Mouse (Mus musculus): ENCODE data around the gene Sdccag8. TPM values are rescaled to one million over a fixed set of nuclear protein-coding genes. Genes with fewer than 3 reads are reported as not detected.

Gene Sdccag8
- polyA plus RNA-seq, 1 experiment from 2014 or later: 19.2 TPM

DNA sequence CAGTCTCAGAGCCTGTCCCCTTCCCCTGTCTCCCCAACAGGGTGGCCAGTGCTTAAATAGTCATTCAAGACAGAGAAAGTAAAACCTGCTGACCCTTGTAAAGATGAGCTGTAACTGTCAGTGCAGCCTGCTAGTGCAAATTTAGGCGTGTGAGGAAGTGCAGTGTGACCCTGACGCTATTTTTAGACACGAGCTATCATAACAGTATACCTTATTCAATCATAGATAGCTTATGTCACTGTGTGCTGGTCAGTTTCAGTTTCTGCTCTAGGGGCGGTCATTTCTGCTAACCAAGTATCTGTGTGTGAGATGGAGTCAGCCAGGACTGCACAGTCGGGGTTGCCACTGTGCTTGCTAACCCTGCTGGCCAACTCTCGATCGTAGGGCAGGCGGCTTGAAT is 9.4 kb downstream of the Sdccag8 start:
- no peaks in the 10 kb centered on the region for H3K27me3 ChIP-seq (ENCODE audit: control insufficient read depth, insufficient read depth, low read length)
- ATAC-seq (ENCODE audit: insufficient read depth, low FRiP score, low TSS enrichment) (no peak), DNase-seq (ENCODE audit: low spot score) (no peak)
- no peak overlapping the region for H3K4me3 ChIP-seq (ENCODE audit: low read depth, low read length)
- no peaks in the 10 kb centered on the region for H3K4me1 ChIP-seq (ENCODE audit: control insufficient read depth, insufficient read depth, low read length)
- H3K9ac ChIP-seq (ENCODE audit: low read length): no peak overlapping the region
- 86% methylated on average over 8 of the region's 8 CpGs for WGBS
- no peak overlapping the region for H3K27ac ChIP-seq (ENCODE audit: low read depth, low read length)
- no peaks in the 10 kb centered on the region for H3K9me3 ChIP-seq (ENCODE audit: control insufficient read depth, low read length)
- no peak overlapping the region for H3K4me2 ChIP-seq (ENCODE audit: low read depth)
- no peaks in the 10 kb centered on the region for H3K36me3 ChIP-seq (ENCODE audit: control insufficient read depth, insufficient read depth, low read length)

DNA sequence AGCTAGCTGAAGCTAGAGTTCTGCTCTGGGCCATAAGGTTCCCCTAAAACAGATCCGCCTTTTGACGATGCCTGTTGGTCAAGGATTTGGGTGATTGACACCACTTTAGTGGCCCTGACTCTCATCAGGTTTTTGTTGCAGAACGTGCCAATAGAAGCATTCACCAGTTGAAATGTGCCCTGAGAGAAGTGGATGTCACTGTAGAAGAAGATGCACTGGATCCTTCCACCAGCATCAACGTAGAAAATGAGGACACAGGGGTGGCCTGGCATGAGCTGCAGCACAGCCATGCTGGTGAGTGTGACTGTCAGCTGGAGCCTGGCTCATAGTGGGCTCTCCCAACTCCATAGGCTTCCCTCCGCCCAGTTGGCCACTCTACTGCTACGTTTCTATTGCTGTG is 10.2 kb downstream of the Sdccag8 start:
- no peak overlapping the region for H3K27ac ChIP-seq (ENCODE audit: low read depth, low read length)
- H3K4me1 ChIP-seq (ENCODE audit: control insufficient read depth, insufficient read depth, low read length): no peaks in the 10 kb centered on the region
- H3K4me3 ChIP-seq (ENCODE audit: low read depth, low read length): no peak overlapping the region
- H3K27me3 ChIP-seq (ENCODE audit: control insufficient read depth, insufficient read depth, low read length): no peaks in the 10 kb centered on the region
- H3K36me3 ChIP-seq (ENCODE audit: control insufficient read depth, insufficient read depth, low read length): no peaks in the 10 kb centered on the region
- WGBS: 73% methylated on average over 6 of the region's 6 CpGs
- DNase-seq (ENCODE audit: low spot score) (no peak), ATAC-seq (ENCODE audit: insufficient read depth, low FRiP score, low TSS enrichment) (no peak)
- no peaks in the 10 kb centered on the region for H3K9me3 ChIP-seq (ENCODE audit: control insufficient read depth, low read length)
- no peak overlapping the region for H3K4me2 ChIP-seq (ENCODE audit: low read depth)
- no peak overlapping the region for H3K9ac ChIP-seq (ENCODE audit: low read length)

DNA sequence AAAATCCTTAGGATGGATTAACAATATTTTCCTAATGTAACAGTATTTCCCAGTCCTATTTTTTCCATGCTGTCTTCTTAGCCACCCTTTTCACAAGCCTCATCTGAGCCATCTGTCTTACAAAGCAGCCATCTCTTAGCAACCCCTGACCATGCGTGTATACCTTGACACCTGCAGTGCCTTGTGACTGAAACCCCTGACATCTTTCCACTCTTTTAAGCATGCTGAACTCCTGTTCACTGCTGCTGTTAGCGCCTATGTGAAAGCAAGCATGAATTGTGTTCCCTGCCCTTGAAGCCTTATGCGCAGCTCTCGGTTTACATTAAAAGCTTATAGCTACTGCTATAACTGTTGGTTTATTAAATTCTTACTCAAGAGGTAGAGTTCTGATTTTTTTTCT is 10.6 kb downstream of the Sdccag8 start:
- ATAC-seq (ENCODE audit: insufficient read depth, low FRiP score, low TSS enrichment) (no peak), DNase-seq (ENCODE audit: low spot score) (no peak)
- H3K36me3 ChIP-seq (ENCODE audit: control insufficient read depth, insufficient read depth, low read length): no peaks in the 10 kb centered on the region
- H3K4me3 ChIP-seq (ENCODE audit: low read depth, low read length): no peak overlapping the region
- no peaks in the 10 kb centered on the region for H3K27me3 ChIP-seq (ENCODE audit: control insufficient read depth, insufficient read depth, low read length)
- 84% methylated on average over 4 of the region's 4 CpGs for WGBS
- H3K9ac ChIP-seq (ENCODE audit: low read length): no peak overlapping the region
- no peak overlapping the region for H3K27ac ChIP-seq (ENCODE audit: low read depth, low read length)
- no peak overlapping the region for H3K4me2 ChIP-seq (ENCODE audit: low read depth)
- H3K4me1 ChIP-seq (ENCODE audit: control insufficient read depth, insufficient read depth, low read length): no peaks in the 10 kb centered on the region
- no peaks in the 10 kb centered on the region for H3K9me3 ChIP-seq (ENCODE audit: control insufficient read depth, low read length)

DNA sequence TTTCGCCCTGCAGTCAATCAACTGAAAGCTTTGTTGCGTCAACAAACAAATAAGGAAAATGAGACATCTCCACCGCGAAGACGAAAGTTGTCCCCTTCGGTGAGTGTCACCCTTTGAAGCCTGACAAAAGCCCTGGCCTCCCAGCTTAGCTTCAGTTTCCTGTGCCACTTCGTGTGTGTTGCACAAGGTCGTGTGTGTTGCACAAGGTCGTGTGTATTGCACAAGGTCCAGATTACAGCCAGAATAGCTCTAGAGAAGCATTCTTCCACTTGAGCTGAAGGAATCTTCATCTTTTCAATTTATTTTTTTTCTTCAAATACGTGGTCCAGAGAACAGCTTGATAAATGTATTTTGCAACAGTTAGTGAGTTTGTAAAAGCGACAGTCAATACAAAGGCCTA is 11.7 kb downstream of the Sdccag8 start:
- Histone ChIP-seq H3K4me2 (ENCODE audit: low read depth) (no peak overlapping the region), H3K9me3 (ENCODE audit: control insufficient read depth, low read length) (no peaks in the 10 kb centered on the region), H3K4me1 (ENCODE audit: control insufficient read depth, insufficient read depth, low read length) (no peaks in the 10 kb centered on the region), H3K27me3 (ENCODE audit: control insufficient read depth, insufficient read depth, low read length) (no peaks in the 10 kb centered on the region), H3K9ac (ENCODE audit: low read length) (no peak overlapping the region), H3K36me3 (ENCODE audit: control insufficient read depth, insufficient read depth, low read length) (no peaks in the 10 kb centered on the region), H3K4me3 (ENCODE audit: low read depth, low read length) (no peak overlapping the region), H3K27ac (ENCODE audit: low read depth, low read length) (no peak overlapping the region)
- DNase-seq (ENCODE audit: low spot score): no peak
- ATAC-seq (ENCODE audit: insufficient read depth, low FRiP score, low TSS enrichment): no peak
- 89% methylated on average over 11 of the region's 11 CpGs for WGBS

DNA sequence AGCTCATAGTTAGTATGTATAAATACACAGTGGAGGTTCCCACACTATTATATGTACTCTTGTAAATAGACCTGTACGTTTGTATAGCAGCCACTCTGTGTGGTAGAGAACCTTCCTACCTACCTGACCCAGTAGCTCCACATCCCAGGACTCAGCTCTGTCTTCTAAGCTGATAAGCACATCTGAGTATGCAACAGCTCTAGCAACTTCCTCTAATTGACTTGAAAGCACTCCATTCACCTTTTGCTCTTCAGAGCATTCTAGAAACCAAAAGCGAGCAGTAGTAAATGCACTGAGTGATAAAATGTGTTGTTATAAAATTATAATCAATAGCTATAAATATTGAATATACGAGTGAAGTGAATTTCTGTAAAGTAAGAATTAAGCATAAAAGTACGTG is 12.5 kb downstream of the Sdccag8 start:
- no peaks in the 10 kb centered on the region for H3K4me1 ChIP-seq (ENCODE audit: control insufficient read depth, insufficient read depth, low read length)
- no peak overlapping the region for H3K4me2 ChIP-seq (ENCODE audit: low read depth)
- no peaks in the 10 kb centered on the region for H3K9me3 ChIP-seq (ENCODE audit: control insufficient read depth, low read length)
- no peak for DNase-seq (ENCODE audit: low spot score)
- H3K4me3 ChIP-seq (ENCODE audit: low read depth, low read length): no peak overlapping the region
- H3K27me3 ChIP-seq (ENCODE audit: control insufficient read depth, insufficient read depth, low read length): no peaks in the 10 kb centered on the region
- H3K27ac ChIP-seq (ENCODE audit: low read depth, low read length): no peak overlapping the region
- no peak overlapping the region for H3K9ac ChIP-seq (ENCODE audit: low read length)
- WGBS: 86% methylated on average over 4 of the region's 4 CpGs
- H3K36me3 ChIP-seq (ENCODE audit: control insufficient read depth, insufficient read depth, low read length): no peaks in the 10 kb centered on the region
- ATAC-seq (ENCODE audit: insufficient read depth, low FRiP score, low TSS enrichment): no peak

DNA sequence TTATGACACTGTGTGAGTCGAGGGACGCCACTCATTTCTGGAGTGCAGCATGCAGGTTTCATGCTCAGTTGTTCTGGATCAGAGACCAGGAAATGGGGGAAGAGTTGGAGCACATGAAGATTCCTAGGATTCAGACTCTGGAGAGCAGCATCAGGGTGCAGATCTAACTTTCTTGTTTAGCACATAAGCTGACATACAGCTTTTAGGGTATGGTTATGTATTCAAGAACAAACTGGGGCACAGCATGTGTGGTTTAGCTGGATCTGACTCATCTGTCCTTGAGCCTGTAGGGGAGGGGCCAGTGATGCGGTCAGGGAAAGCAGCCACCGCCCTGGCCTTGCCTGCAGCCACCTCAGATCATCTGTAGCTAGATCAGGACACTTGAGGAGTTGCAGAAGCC is 12.9 kb downstream of the Sdccag8 start:
- 77% methylated on average over 4 of the region's 4 CpGs for WGBS
- Histone ChIP-seq H3K4me3 (ENCODE audit: low read depth, low read length) (no peak overlapping the region), H3K9ac (ENCODE audit: low read length) (no peak overlapping the region), H3K27ac (ENCODE audit: low read depth, low read length) (no peak overlapping the region), H3K4me2 (ENCODE audit: low read depth) (no peak overlapping the region), H3K4me1 (ENCODE audit: control insufficient read depth, insufficient read depth, low read length) (no peaks in the 10 kb centered on the region), H3K27me3 (ENCODE audit: control insufficient read depth, insufficient read depth, low read length) (no peaks in the 10 kb centered on the region), H3K36me3 (ENCODE audit: control insufficient read depth, insufficient read depth, low read length) (no peaks in the 10 kb centered on the region), H3K9me3 (ENCODE audit: control insufficient read depth, low read length) (no peaks in the 10 kb centered on the region)
- ATAC-seq (ENCODE audit: insufficient read depth, low FRiP score, low TSS enrichment) (no peak), DNase-seq (ENCODE audit: low spot score) (no peak)

DNA sequence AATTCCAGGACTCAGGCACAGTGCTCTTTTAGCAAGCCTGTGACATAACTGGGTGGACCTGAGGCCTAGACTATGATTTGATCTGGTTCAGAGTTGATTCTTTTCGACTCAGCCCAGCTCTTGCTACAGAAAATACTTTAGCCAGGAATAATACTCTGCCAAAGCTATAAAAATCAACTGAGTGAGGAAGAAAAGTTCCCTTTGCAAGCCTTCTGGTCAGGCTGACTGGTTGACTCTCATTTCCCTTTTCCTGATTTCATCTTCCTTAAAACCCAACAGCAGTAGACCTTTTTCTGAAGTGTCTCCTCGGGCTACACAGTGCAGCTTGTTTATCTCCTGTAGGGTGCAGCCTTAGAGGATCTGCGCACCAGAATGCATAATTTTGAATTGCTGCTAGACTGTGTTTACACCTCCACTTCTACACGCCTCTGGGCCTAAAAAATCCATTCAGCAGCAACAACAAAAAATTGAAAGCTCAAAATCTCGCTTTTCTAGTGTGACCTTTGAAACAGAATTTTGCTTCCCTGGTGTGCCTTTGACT is 13.6 kb downstream of the Sdccag8 start:
- DNase-seq (ENCODE audit: low spot score) (no peak), ATAC-seq (ENCODE audit: insufficient read depth, low FRiP score, low TSS enrichment) (no peak)
- no peaks in the 10 kb centered on the region for H3K27me3 ChIP-seq (ENCODE audit: control insufficient read depth, insufficient read depth, low read length)
- no peak overlapping the region for H3K4me2 ChIP-seq (ENCODE audit: low read depth)
- no peaks in the 10 kb centered on the region for H3K36me3 ChIP-seq (ENCODE audit: control insufficient read depth, insufficient read depth, low read length)
- no peak overlapping the region for H3K27ac ChIP-seq (ENCODE audit: low read depth, low read length)
- H3K9ac ChIP-seq (ENCODE audit: low read length): no peak overlapping the region
- no peaks in the 10 kb centered on the region for H3K9me3 ChIP-seq (ENCODE audit: control insufficient read depth, low read length)
- 80% methylated on average over 5 of the region's 5 CpGs for WGBS
- no peaks in the 10 kb centered on the region for H3K4me1 ChIP-seq (ENCODE audit: control insufficient read depth, insufficient read depth, low read length)
- H3K4me3 ChIP-seq (ENCODE audit: low read depth, low read length): no peak overlapping the region

DNA sequence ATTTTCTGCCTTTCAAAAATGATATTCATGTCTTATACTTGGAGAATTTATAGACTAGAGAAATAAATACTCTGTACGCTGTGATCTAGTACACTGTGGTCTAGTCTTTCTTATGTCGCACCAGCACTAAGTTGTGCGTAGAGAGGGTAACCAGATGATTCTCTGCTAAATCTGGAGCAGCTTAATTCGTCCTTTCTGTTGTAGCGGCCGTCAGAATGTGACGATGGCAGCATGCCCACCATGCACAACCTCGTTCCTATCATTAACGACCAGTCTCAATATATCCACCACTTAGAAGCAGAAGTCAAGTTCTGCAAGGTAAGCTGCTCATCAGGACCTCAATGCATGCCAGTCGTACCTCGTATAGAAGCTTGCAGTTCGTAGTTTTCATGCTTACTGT is 14.2 kb downstream of the Sdccag8 start:
- DNase-seq (ENCODE audit: low spot score): no peak
- Histone ChIP-seq H3K4me1 (ENCODE audit: control insufficient read depth, insufficient read depth, low read length) (no peaks in the 10 kb centered on the region), H3K9me3 (ENCODE audit: control insufficient read depth, low read length) (no peaks in the 10 kb centered on the region), H3K4me3 (ENCODE audit: low read depth, low read length) (no peak overlapping the region), H3K36me3 (ENCODE audit: control insufficient read depth, insufficient read depth, low read length) (no peaks in the 10 kb centered on the region), H3K27ac (ENCODE audit: low read depth, low read length) (no peak overlapping the region), H3K9ac (ENCODE audit: low read length) (no peak overlapping the region), H3K27me3 (ENCODE audit: control insufficient read depth, insufficient read depth, low read length) (no peaks in the 10 kb centered on the region), H3K4me2 (ENCODE audit: low read depth) (no peak overlapping the region)
- WGBS: 95% methylated on average over 12 of the region's 12 CpGs
- ATAC-seq (ENCODE audit: insufficient read depth, low FRiP score, low TSS enrichment): no peak

DNA sequence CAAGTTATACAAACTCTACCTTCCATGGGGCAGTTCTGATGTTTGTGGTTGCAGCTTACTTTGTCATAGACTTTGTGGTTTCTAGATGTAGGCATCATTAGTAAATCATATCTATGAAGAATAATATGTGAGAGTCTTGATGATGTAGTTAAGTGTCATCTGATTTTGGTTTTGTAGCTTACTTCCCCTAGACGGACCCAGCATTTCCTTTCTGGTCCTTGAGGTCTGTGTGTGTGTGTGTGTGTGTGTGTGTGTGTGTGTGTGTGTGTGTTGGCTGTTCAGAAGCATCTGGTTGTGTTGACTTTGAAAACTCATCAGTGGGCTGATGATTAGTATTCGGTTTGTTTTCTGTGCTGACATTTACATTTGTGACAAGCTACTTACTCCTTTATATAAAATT is 17.6 kb downstream of the Sdccag8 start:
- 98% methylated on average over 2 of the region's 2 CpGs for WGBS
- Histone ChIP-seq H3K4me1 (ENCODE audit: control insufficient read depth, insufficient read depth, low read length) (no peaks in the 10 kb centered on the region), H3K9me3 (ENCODE audit: control insufficient read depth, low read length) (no peaks in the 10 kb centered on the region), H3K27me3 (ENCODE audit: control insufficient read depth, insufficient read depth, low read length) (no peaks in the 10 kb centered on the region; the same call in 1 of the 2 replicates), H3K4me2 (ENCODE audit: low read depth) (no peak overlapping the region), H3K4me3 (ENCODE audit: low read depth, low read length) (no peak overlapping the region), H3K9ac (ENCODE audit: low read length) (no peak overlapping the region), H3K36me3 (ENCODE audit: control insufficient read depth, insufficient read depth, low read length) (no peaks in the 10 kb centered on the region), H3K27ac (ENCODE audit: low read depth, low read length) (no peak overlapping the region)
- DNase-seq (ENCODE audit: low spot score): no peak
- ATAC-seq (ENCODE audit: insufficient read depth, low FRiP score, low TSS enrichment): no peak

Measured in neural tube, embryonic 11.5 days (tissue).